Mouse (Mus musculus): ENCODE results near the gene Hoxa6.

- TF ChIP-seq CTCF (IDR thresholded peaks at IDR 0.05; ENCODE audit: extremely low read depth, insufficient read length, insufficient replicate concordance, low read depth, low read length) (no peak), POLR2A (IDR thresholded peaks at IDR 0.05; ENCODE audit: low read depth, low read length) (no peak)
Observed at GRCm38 (mm10) chr6:52157466-52158275, 50.9 kb downstream of the Hoxa6 start.
